Mouse (Mus musculus) kidney, embryonic 16.5 days (tissue): ENCODE data around the gene Cfap57. TPM values are rescaled to one million over a fixed set of nuclear protein-coding genes. Genes with fewer than 3 reads are reported as not detected.

ENCODE experiments used
- ATAC-seq: fragments of 200-750 bp; cut with Nextera tagmentation; 2 replicates; pipeline ENCODE4 v1.8.0; 2017; ENCODE audit warnings: moderate TSS enrichment; ENCODE audit not compliant: low FRiP score, low TSS enrichment
- H3K27ac ChIP-seq: fragments of 300-500 bp; sonication (generic); 2 replicates; pipeline ENCODE4 v1.5.1; 2014; ENCODE audit warnings: low read length
- H3K27me3 ChIP-seq: fragments of 300-500 bp; sonication (generic); 2 replicates; pipeline ENCODE4 v1.6.1; 2014; ENCODE audit warnings: low read length, control low read depth, mixed read lengths; ENCODE audit not compliant: insufficient read depth
- H3K36me3 ChIP-seq: fragments of 300-500 bp; sonication (generic); 2 replicates; pipeline ENCODE4 v1.6.1; 2014; ENCODE audit warnings: low read length, control low read depth, mixed read lengths; ENCODE audit not compliant: insufficient read depth
- H3K4me1 ChIP-seq: fragments of 300-500 bp; sonication (generic); 2 replicates; pipeline ENCODE4 v1.6.1; 2014; ENCODE audit warnings: low read length, control low read depth, mixed read lengths; ENCODE audit not compliant: insufficient read depth
- H3K4me2 ChIP-seq: fragments of 300-500 bp; sonication (generic); replicated peaks from 2 replicates; pipeline ENCODE4 v1.6.1; 2014; ENCODE audit warnings: low read depth, low read length
- H3K4me3 ChIP-seq: fragments of 300-500 bp; sonication (generic); 2 replicates; pipeline ENCODE4 v1.5.1; 2014; ENCODE audit warnings: mild to moderate bottlenecking, low read length
- H3K9ac ChIP-seq: fragments of 300-500 bp; sonication (generic); replicated peaks from 2 replicates; pipeline ENCODE4 v1.6.1; 2014; ENCODE audit warnings: low read length
- H3K9me3 ChIP-seq: fragments of 300-500 bp; sonication (generic); 2 replicates; pipeline ENCODE4 v1.6.1; 2016; ENCODE audit warnings: low read length, control low read depth
- WGBS: fragments of 180-500 bp; shearing (Covaris S2); extraction: QIAGEN DNeasy Blood & Tissue Kit; methylation state at CpG from one replicate; pipeline ENCODE4 v1.1.7; 2014; 5-methylcytosine and 5-hydroxymethylcytosine counted together
- polyA plus RNA-seq: library from polyadenylated mRNA; unstranded; fragments of >200 nt; fragmentation: Nextera tagmentation; extraction: Ambion mirVana; gene quantifications from 2 replicates; pipeline ENCODE4 v1.2.1, GENCODE M21; 2015

Cfap57 gene
- polyA plus RNA-seq, 1 experiment from 2014 or later, result 0.10 TPM

- Histone ChIP-seq H3K9ac (no peak overlapping the region), H3K9me3 (no peaks in the 10 kb centered on the region), H3K4me1 (0 out of 2 replicates have a peak, but pooled peaks cover 3% of the 10 kb centered on the region), H3K27ac (no peak overlapping the region), H3K4me2 (no peak overlapping the region), H3K36me3 (no peaks in the 10 kb centered on the region), H3K27me3 (no peaks in the 10 kb centered on the region), H3K4me3 (no peak overlapping the region)
- 72% methylated on average over 3 of the region's 3 CpGs for WGBS
- no peak for ATAC-seq
These were observed 115.0 kb downstream of the Cfap57 start for GRCm38 (mm10) chr4:118505551-118505950.

Other genes with a start within 250 kb of the Cfap57 start
- 7.7 and 8.1 TPM in 2 replicates for gene Szt2, start 211.5 kb downstream of the Cfap57 start, polyA plus RNA-seq
- 94.7 and 102 TPM in 2 replicates for gene Med8, start 211.4 kb downstream of the Cfap57 start, polyA plus RNA-seq
- 122 and 125 TPM in 2 replicates for gene Elovl1, start 192.7 kb downstream of the Cfap57 start, polyA plus RNA-seq
- 284 and 293 TPM in 2 replicates for gene Cdc20, start 183.4 kb downstream of the Cfap57 start, polyA plus RNA-seq
- gene Mpl, start 163.3 kb downstream of the Cfap57 start, polyA plus RNA-seq, result 0.28 and 0.30 TPM in 2 replicates
- 65.3 and 66.4 TPM in 2 replicates for gene Tie1, start 130.7 kb downstream of the Cfap57 start, polyA plus RNA-seq
- 30.1 and 33.1 TPM in 2 replicates for gene 2610528J11Rik, start 93.8 kb downstream of the Cfap57 start, polyA plus RNA-seq
- gene Tmem125, start 76.7 kb downstream of the Cfap57 start, polyA plus RNA-seq, result 8.0 and 8.9 TPM in 2 replicates
- gene Ebna1bp2, start within 50 bp of the Cfap57 start, polyA plus RNA-seq, result 133 and 137 TPM in 2 replicates
- gene Olfr62, start 38.2 kb upstream of the Cfap57 start, polyA plus RNA-seq, result not detected in 2 replicates
- 0.09 and 0.15 TPM in 2 replicates for gene Olfr1342, start 72.0 kb upstream of the Cfap57 start, polyA plus RNA-seq
- not detected in 2 replicates for gene Olfr1341, start 82.7 kb upstream of the Cfap57 start, polyA plus RNA-seq
- gene Olfr1340, start 99.4 kb upstream of the Cfap57 start, polyA plus RNA-seq, result not detected in 2 replicates
- gene Olfr1339, start 111.4 kb upstream of the Cfap57 start, polyA plus RNA-seq, result not detected in 2 replicates
- not detected in 2 replicates for gene Olfr1338, start 138.0 kb upstream of the Cfap57 start, polyA plus RNA-seq
- gene Olfr1337, start 161.8 kb upstream of the Cfap57 start, polyA plus RNA-seq, result not detected in 2 replicates
- gene Olfr1335, start 189.2 kb upstream of the Cfap57 start, polyA plus RNA-seq, result not detected in 2 replicates
- not detected in 2 replicates for gene Olfr1333, start 215.5 kb upstream of the Cfap57 start, polyA plus RNA-seq
- not detected in 2 replicates for gene Olfr1331, start 243.9 kb upstream of the Cfap57 start, polyA plus RNA-seq